Mouse (Mus musculus) left cerebral cortex, postnatal 25 days (tissue): ENCODE measurements around the gene Tal1. TPM values are rescaled to one million over a fixed set of nuclear protein-coding genes. Genes with fewer than 3 reads are reported as not detected.

ENCODE experiments used
- DNase-seq, 2 experiments: peaks; one replicate each; pipeline ENCODE4 v3.0.0; 2022; ENCODE audit warnings: low spot score in 2 of 2, mixed read lengths in 1 of 2
- intact Hi-C: fragments of 180-260 bp; cut with DNase I; formaldehyde crosslinking; loops from one replicate; pipeline ENCODE4 v1.15.1; 2025
- total RNA-seq, 2 experiments: library from RNA; stranded (reverse); gene quantifications; 2 replicates each; pipeline ENCODE4 v1.2.3; 2021

Tal1 gene
- 1 to 10 TPM; 1.2 to 1.5 TPM for total RNA-seq

- no peak for DNase-seq
- intact Hi-C loops = loop anchor here (2.0 kb wide), 1 partner anchor 156 kb away; no protein-coding TSS in a partner anchor
Observed at GRCm38 (mm10) chr4:115056371-115056920, at the start of gene Tal1. TSS of gene Tal1 (plus strand) at chr4:115056426.

- intact Hi-C loops = no loop called here
- no peak for DNase-seq
Observed at GRCm38 (mm10) chr4:115014276-115014675, 42.0 kb upstream of the Tal1 start.

- intact Hi-C loops = no loop called here
- DNase-seq = peak in 1 of 2 experiments; percentile 62
Observed at GRCm38 (mm10) chr4:115019997-115020396, 36.2 kb upstream of the Tal1 start.

GRCm38 (mm10) chr4:115035043-115035442 is 21.2 kb upstream of the Tal1 start:
- DNase-seq = no peak
- intact Hi-C loops = no loop called here

DNA sequence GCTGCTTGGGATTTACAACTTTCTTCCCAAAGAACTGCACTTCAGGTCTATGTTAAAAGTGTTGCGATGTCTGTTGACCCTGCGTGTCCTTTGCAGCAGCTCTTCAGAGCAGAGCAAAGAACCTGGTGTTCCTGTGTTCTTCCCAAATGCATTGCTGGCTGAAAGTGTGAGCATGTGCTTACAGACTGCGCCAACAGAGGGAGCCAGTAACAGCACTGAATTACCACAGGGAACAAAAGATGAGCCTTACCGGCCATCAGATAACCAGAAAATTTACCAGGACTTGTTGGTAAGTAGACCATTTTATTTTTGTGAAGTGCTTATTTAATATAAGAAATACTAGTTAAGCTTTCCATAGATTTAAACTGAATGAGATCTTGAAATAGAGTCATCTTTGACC is 18.0 kb upstream of the Tal1 start:
- intact Hi-C loops = loop anchor here (2.0 kb wide), 1 partner anchor 47 kb away; no protein-coding TSS in a partner anchor
- peak; percentile 31 to 52 for DNase-seq

GRCm38 (mm10) chr4:115045621-115046020 is 10.6 kb upstream of the Tal1 start:
- DNase-seq = no peak
- intact Hi-C loops = no loop called here

GRCm38 (mm10) chr4:115047750-115048149 is 8.5 kb upstream of the Tal1 start:
- peak in 1 of 2 experiments; percentile 27 for DNase-seq
- intact Hi-C loops = loop anchor here (2.0 kb wide), 2 partner anchors 29 to 37 kb away; no protein-coding TSS in a partner anchor

DNA sequence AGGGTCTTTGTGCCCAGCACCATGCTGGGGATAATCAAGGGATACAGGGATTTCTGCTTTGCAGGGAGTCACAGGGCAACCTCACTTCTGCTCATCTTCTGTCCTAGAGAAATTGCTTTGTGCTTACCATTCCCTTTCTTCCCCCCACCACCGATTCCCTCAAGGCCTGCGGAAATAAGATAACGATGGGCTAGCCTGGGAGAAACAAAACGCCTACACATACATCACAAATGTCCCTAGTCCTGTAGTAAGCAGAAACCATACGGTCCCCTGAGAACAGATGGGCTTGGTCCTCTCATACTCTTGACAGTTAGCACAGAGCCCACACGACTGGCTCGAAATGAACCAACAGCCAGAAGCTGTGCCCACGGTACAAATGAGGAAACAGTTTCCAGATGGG is 8.0 kb upstream of the Tal1 start:
- intact Hi-C loops = loop anchor here (2.0 kb wide), 2 partner anchors 29 to 37 kb away; no protein-coding TSS in a partner anchor
- no peak for DNase-seq

- DNase-seq = no peak
- intact Hi-C loops = no loop called here
Observed at GRCm38 (mm10) chr4:115051245-115051644, 5.0 kb upstream of the Tal1 start.

DNA sequence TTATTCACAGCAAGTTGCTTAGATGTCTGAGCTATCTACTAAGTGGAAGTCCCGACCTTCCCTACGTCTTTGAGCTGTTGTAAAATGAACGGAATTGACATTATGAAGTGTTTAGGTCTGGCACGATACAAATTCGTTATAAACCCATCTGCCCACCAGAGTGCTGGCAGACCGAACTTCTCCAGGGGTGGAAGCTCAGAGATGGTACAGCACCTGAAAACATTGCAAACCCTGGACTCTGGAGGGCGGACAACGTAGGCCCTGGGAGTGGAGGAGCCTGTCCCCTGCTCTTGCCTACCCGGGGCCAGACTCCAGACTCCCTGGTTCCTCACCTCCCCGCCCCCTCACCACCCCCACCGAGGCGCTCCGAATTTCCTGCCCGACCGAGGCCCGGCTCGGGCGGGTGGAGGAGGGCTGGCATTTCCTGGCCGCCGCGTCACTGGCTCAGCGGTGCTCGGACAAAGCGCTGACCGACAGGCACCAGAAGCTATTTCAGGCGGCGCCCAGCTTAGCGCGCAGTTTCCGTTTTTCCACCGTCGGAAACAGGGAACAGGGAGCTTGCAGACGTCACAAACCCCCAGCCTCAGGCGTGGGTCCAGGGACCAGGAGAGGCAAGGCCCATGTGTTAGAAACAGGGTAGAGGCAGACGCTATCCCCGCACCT is 3.8 kb upstream of the Tal1 start:
- intact Hi-C loops = no loop called here

DNA sequence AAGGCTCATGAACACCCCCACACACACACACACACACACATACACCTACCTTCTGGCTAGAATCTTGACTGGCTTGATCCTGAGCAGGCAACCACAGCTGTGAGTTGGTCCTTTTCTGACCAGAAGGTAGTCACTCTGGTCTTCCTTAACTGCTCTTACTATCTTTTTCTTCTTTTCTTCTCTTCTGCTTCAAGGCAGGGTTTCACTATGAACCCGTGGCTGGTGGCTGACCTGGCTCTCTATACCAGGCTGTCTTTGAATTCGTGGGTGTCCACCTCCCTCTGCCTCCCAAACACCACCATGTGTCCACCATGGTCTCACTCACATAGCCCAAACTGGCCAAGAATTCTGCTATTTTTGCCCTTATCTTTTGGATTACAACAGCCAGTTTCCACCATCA is 1.2 kb upstream of the Tal1 start:
- intact Hi-C loops = no loop called here

More for the DNA sequence above, 3.8 kb upstream of the Tal1 start:
- peak; percentile 25 to 54 for DNase-seq

GRCm38 (mm10) chr4:115055691-115056090 is 535 bp upstream of the Tal1 start:
- no peak for DNase-seq
- intact Hi-C loops = loop anchor here (2.0 kb wide), 1 partner anchor 155 kb away; no protein-coding TSS in a partner anchor

More for the DNA sequence above, 1.2 kb upstream of the Tal1 start:
- no peak for DNase-seq

DNA sequence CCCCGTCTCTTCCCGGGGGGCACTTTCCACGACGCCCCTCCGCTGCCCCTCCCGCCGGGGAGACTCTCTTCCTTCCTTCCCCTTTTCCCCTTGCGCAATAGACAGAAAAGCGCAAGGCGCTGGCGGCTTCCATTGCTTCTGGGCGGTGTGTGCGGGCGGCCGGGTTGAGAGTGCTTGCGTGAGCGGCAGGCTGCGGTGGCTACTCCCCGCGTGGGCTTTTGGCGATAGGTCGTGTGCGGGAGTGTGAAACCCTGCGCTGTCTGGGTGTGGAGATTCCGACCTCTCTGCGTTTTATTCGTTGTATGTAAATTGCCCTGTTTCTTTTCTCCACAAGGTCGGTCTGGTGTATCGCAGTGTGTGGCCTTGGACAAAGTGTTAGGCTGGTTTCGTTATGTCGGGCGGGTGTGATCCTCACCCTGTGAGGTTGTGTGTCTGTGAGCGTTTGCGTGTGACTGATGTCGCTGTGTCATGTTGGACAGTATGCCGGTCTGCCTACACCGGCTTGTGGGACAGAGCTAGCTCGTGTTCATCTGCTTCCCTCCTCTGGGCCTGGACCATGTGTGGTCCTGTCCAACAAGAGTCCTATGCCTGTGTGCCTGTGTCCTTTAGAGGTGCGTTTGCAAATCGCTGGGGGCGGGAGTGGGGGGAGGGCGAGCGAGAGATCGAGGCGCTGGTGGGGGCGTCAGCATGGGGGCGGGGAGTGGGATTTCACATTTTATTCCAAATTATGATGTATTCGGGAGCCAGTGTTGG is 871 bp downstream of the Tal1 start:
- peak; percentile 33 to 60 for DNase-seq
- intact Hi-C loops = loop anchor here (2.0 kb wide), 1 partner anchor 156 kb away; no protein-coding TSS in a partner anchor

DNA sequence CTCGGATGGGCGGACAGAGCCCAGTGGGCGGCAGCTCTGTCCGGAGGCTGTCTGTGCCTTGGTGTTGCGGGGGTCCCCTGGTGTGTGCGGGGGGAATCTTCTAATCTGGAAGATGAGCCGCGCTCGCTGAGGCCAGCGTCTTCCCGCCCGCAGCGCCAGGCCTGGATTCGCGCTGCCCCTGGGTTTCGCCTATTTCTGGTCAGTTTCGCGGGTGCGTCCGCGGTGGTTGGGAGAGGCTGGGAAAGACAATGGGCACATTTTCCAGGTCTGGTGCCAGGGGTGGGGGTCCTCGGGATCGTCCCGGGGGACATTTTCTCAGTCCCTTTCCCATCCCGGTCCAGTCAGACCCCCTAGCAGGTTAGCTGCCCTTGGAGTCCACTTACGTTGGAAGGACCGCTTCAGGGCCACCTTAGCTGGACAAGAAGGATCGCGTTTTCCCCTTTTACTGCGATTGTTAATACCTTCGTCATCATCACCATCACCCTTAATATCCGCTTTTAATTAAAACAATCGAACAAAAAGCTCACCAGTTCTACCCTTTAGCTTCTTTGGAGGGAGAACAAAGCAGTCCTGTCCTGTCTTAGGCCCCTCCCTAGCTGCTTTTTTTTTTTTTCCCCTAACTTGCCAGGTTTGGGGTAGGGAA is 1.6 kb downstream of the Tal1 start:
- DNase-seq = no peak
- intact Hi-C loops = loop anchor here (2.0 kb wide), 2 partner anchors 157 to 879 kb away; no protein-coding TSS in a partner anchor

GRCm38 (mm10) chr4:115058317-115058761 is 2.1 kb downstream of the Tal1 start:
- DNase-seq = peak in 1 of 2 experiments; percentile 13
- intact Hi-C loops = loop anchor here (2.0 kb wide), 1 partner anchor 878 kb away; no protein-coding TSS in a partner anchor

DNA sequence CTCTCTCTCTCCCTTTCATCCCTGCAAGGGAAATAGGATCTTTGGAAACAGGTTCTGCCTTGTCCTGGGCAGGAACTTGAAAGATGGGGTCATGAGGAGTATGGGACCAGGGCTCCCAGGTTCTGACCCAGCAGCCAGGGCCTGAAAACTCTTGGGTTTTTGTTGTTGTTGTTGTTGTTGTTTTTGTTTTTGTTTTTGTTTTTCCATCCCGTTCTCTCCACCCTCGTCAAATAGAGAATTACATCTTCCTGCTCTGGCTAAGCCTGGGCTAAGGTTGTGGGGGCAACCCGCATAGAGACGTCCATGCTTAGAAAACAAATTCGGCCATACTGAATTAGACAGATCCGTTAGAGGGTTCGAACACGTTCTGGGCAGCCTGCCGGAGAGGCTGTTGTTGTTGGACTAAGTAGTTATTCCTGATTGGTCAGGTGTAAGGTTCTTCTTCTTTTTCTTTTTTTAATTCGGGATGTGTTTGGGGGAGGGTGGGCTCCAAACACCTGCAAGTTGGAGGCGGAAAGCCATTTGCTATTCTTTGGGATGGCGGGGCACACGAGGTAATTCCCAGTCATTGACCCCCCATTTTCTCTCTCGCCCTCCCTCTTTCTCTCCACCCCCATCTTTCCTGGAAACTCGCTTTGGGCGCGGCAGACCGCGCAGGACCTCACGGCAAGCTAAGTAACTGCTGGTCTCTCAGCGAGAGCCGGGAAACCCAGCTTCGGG is 2.8 kb downstream of the Tal1 start:
- intact Hi-C loops = loop anchor here (2.0 kb wide), 1 partner anchor 878 kb away; no protein-coding TSS in a partner anchor
- no peak for DNase-seq

DNA sequence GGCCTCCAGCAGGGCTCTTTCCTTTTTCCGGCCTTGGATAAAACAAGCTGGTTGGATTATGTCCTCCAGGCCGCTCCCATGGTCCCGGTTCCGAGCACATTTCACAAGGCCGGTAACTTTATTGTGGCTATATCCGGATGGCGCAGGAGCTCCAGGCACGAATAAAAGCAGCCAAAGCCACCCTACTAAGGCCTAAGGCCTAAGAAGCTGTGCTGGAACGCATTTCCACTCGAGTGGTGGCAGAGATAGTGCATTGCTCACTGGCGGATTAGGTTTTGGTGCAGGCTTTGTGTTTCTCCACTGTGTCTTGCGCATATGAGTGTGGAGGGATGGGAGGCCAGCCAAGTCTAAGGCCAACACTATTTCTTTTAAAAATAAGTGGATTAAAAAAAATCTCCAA is 3.6 kb downstream of the Tal1 start:
- DNase-seq = no peak
- intact Hi-C loops = loop anchor here (2.0 kb wide), 1 partner anchor 877 kb away; no protein-coding TSS in a partner anchor

DNA sequence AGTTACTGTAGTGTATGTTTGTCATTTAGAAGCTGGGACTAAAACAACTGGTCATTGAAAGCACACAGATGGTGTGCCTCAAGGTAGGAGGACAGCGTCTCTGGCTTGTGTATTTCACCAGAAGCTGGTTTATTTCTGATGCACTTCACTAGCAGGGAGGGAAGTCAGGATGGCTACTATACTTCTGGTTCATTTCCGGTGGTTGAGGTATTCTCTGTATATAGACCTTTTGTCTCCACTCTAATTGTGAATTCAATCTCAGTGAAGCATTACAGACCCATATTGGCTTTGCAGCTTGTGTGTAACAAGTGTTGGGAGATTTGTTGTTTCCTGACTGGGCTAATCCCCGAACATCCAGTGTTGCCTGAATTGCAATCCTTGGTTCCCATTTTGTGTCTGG is 4.5 kb downstream of the Tal1 start:
- intact Hi-C loops = no loop called here
- DNase-seq = no peak

DNA sequence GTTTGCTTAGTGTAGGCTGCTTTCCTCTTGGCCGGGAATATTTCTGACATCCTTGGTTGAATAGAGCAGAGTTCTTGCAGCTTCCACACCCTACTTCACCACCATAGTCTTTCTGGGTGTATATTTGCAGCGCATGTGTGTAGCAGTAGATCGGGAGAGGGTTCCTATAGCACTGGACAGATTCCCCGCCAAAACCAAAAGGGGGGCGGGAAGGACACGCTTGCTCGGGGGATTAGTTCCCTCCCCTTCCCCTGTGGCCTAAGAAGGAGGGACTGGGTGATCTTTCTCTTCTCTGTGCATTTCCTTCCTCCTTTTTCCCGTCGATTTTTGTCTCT is 6.3 kb downstream of the Tal1 start:
- intact Hi-C loops = no loop called here
- no peak for DNase-seq
